ENCODE assay signal across 10 mouse cellular contexts in genomic region chr12:84709842-84710439, GRCm38 (mm10). TPM values are rescaled to one million over a fixed set of nuclear protein-coding genes. Genes with fewer than 3 reads are reported as not detected.
DNase-seq lines count a peak whose midpoint lies in the region; ATAC-seq and TF ChIP-seq lines count a peak whose summit lies in the region.
"Had no signal": no experiment of that assay in that cellular context is flagged by ENCODE, and none has a peak within 500 bp of the region (broad histone marks: within the 10 kb centered on the region; RNA-seq: fewer than 3 reads in every experiment).

No protein-coding gene starts in this region.

- H3K36me3 ChIP-seq in liver, embryonic 13.5 days: no peaks in the 10 kb centered on the region
- no peaks in the 10 kb centered on the region for H3K36me3 ChIP-seq in midbrain, postnatal 0 days (ENCODE audit: insufficient read depth, low read length)
- H3K36me3 ChIP-seq: forebrain, embryonic 12.5 days; lung, embryonic 15.5 days had no signal

- peak; percentile 86 for ATAC-seq in liver, embryonic 13.5 days (ENCODE audit: low read depth)
- ATAC-seq in midbrain, postnatal 0 days (ENCODE audit: low FRiP score): no peak

- H3K4me1 ChIP-seq in liver, embryonic 13.5 days (replicated peaks): peaks cover 26% of the 10 kb centered on the region
- H3K4me1 ChIP-seq in midbrain, postnatal 0 days (ENCODE audit: insufficient read depth, low read length): no peaks in the 10 kb centered on the region
- H3K4me1 ChIP-seq: lung, embryonic 15.5 days had no signal

- H3K27me3 ChIP-seq in liver, embryonic 13.5 days: no peaks in the 10 kb centered on the region
- no peaks in the 10 kb centered on the region for H3K27me3 ChIP-seq in midbrain, postnatal 0 days (ENCODE audit: insufficient read depth, low read length)
- H3K27me3 ChIP-seq: forebrain, embryonic 12.5 days; lung, embryonic 15.5 days had no signal

- peak overlapping the region; percentile 12; the same call in 1 of the 2 replicates for H3K4me3 ChIP-seq in liver, embryonic 13.5 days (replicated peaks)
- H3K4me3 ChIP-seq in midbrain, postnatal 0 days (ENCODE audit: low read depth, low read length): no peak overlapping the region
- H3K4me3 ChIP-seq: forebrain, embryonic 12.5 days; lung, embryonic 15.5 days had no signal

- no peaks in the 10 kb centered on the region for H3K9me3 ChIP-seq in liver, embryonic 13.5 days (replicated peaks)
- no peaks in the 10 kb centered on the region for H3K9me3 ChIP-seq in midbrain, postnatal 0 days (ENCODE audit: low read length)
- H3K9me3 ChIP-seq: forebrain, embryonic 12.5 days; lung, embryonic 15.5 days had no signal

- H3K27ac ChIP-seq in liver, embryonic 13.5 days: peak overlapping the region; percentile 52
- H3K27ac ChIP-seq in midbrain, postnatal 0 days (ENCODE audit: low read depth, low read length): no peak overlapping the region
- H3K27ac ChIP-seq: forebrain, embryonic 12.5 days; lung, embryonic 15.5 days had no signal

- 4% methylated on average over 14 of the region's 14 CpGs for WGBS in liver, embryonic 13.5 days (ENCODE audit: insufficient replicate concordance)
- WGBS in midbrain, postnatal 0 days: 30% methylated on average over 14 of the region's 14 CpGs

- DNase-seq in spleen, postnatal 10 days (ENCODE audit: low spot score in 2 of 2): peak; percentile 16 to 51
- no peak for DNase-seq in spleen, adult 18-20 months
- DNase-seq in c-Kit-negative CD71-positive TER-119-positive erythroid progenitor cells, embryonic 14.5 days (ENCODE audit: low read depth, low spot score): peak; percentile 30
- DNase-seq in liver, embryonic 13.5 days: peak; percentile 49
- DNase-seq in yolk sac, embryonic 10.5 days (ENCODE audit: low spot score): peak; percentile 6
- DNase-seq in midbrain, postnatal 0 days (ENCODE audit: low spot score): no peak
- DNase-seq in frontal cortex, adult 2 months (ENCODE audit: extremely low spot score in 1 of 2, low spot score in 1 of 2): no peak

- TF ChIP-seq CTCF in midbrain, postnatal 0 days (IDR thresholded peaks at IDR 0.05): no peak

- peak overlapping the region; percentile 27; the same call in 1 of the 2 replicates for H3K9ac ChIP-seq in liver, embryonic 13.5 days
- no peak overlapping the region for H3K9ac ChIP-seq in midbrain, postnatal 0 days (replicated peaks; ENCODE audit: low read length, poor library complexity, severe bottlenecking)
- H3K9ac ChIP-seq: forebrain, embryonic 12.5 days; lung, embryonic 15.5 days had no signal

- H3K4me2 ChIP-seq in liver, embryonic 13.5 days: peak overlapping the region; percentile 52
- H3K4me2 ChIP-seq in midbrain, postnatal 0 days (ENCODE audit: low read depth, low read length, poor library complexity, severe bottlenecking): no peak overlapping the region
- H3K4me2 ChIP-seq: forebrain, embryonic 12.5 days; lung, embryonic 15.5 days had no signal

RNA-seq across cellular contexts. Expression of gene Syndig1l, which starts 11.3 kb away (rescaled TPM):
- polyA plus RNA-seq in liver, embryonic 13.5 days (2015; fragmentation: Nextera tagmentation; extraction: Ambion mirVana): 0.05 TPM in 1 of 2 replicates, not detected in the other
- 29.3 and 32.0 TPM in 2 replicates for total RNA-seq in midbrain, postnatal 0 days (2014; rRNA removed)
- polyA plus RNA-seq in midbrain, postnatal 0 days (2015; fragmentation: Nextera tagmentation; extraction: Ambion mirVana): 15.7 and 17.4 TPM in 2 replicates
- polyA plus RNA-seq in frontal cortex, adult 2 months (2012; rRNA removed): 16.3 and 23.8 TPM in 2 replicates
- total RNA-seq: hematopoietic stem cell, adult 5-6 weeks had no signal
- polyA plus RNA-seq: lung, embryonic 15.5 days had no signal

Comparison
In these comparisons a context has a peak if more than half of its experiments do, and no peak if none do; other contexts are left out.
1. DNase-seq: peak in spleen, postnatal 10 days (2 of 2), c-Kit-negative CD71-positive TER-119-positive erythroid progenitor cells, embryonic 14.5 days (single experiment), liver, embryonic 13.5 days (single experiment) and yolk sac, embryonic 10.5 days (single experiment); none in spleen, adult 18-20 months (0 of 2), midbrain, postnatal 0 days (single experiment) and frontal cortex, adult 2 months (0 of 2).
2. RNA of gene Syndig1l, which starts 11.3 kb away (polyA plus RNA-seq): 16.3 to 23.8 TPM in frontal cortex, adult 2 months and 15.7 to 17.4 TPM in midbrain, postnatal 0 days; 0.05 TPM in liver, embryonic 13.5 days; every median in the first group is over 10 times any median in the second.